Mouse (Mus musculus) liver, embryonic 12.5 days (tissue): ENCODE data around the gene C3. TPM values are rescaled to one million over a fixed set of nuclear protein-coding genes. Genes with fewer than 3 reads are reported as not detected.

ENCODE experiments used
- ATAC-seq: fragments of 200-750 bp; cut with Nextera tagmentation; 2 replicates; pipeline ENCODE4 v1.8.0; 2017; ENCODE audit warnings: moderate number of reproducible peaks, mild to moderate bottlenecking, moderate library complexity
- H3K27ac ChIP-seq: fragments of 300-500 bp; sonication (generic); 2 replicates; pipeline ENCODE4 v1.5.1; 2016; ENCODE audit warnings: mild to moderate bottlenecking
- H3K27me3 ChIP-seq: fragments of 300-500 bp; sonication (generic); replicated peaks from 2 replicates; pipeline ENCODE4 v1.6.1; 2016; ENCODE audit warnings: mild to moderate bottlenecking, moderate library complexity
- H3K36me3 ChIP-seq: fragments of 300-500 bp; sonication (generic); 2 replicates; pipeline ENCODE4 v1.6.1; 2016; ENCODE audit warnings: mild to moderate bottlenecking, moderate library complexity
- H3K4me1 ChIP-seq: fragments of 300-500 bp; sonication (generic); 2 replicates; pipeline ENCODE4 v1.6.1; 2016
- H3K4me2 ChIP-seq: fragments of 300-500 bp; sonication (generic); 2 replicates; pipeline ENCODE4 v1.6.1; 2016; ENCODE audit warnings: mild to moderate bottlenecking, moderate library complexity
- H3K4me3 ChIP-seq: fragments of 300-500 bp; sonication (generic); 2 replicates; pipeline ENCODE4 v1.5.1; 2016; ENCODE audit warnings: mild to moderate bottlenecking, moderate library complexity
- H3K9ac ChIP-seq: fragments of 300-500 bp; sonication (generic); 2 replicates; pipeline ENCODE4 v1.6.1; 2016; ENCODE audit warnings: mild to moderate bottlenecking, moderate library complexity
- H3K9me3 ChIP-seq: fragments of 300-500 bp; sonication (generic); replicated peaks from 2 replicates; pipeline ENCODE4 v1.6.1; 2016; ENCODE audit warnings: mild to moderate bottlenecking, moderate library complexity
- WGBS: fragments of 180-500 bp; shearing (Covaris S2); methylation state at CpG from one replicate; pipeline ENCODE4 v1.1.7; 2016; ENCODE audit not compliant: insufficient replicate concordance; 5-methylcytosine and 5-hydroxymethylcytosine counted together
- polyA plus RNA-seq: library from polyadenylated mRNA; unstranded; fragments of >200 nt; fragmentation: Nextera tagmentation; extraction: Ambion mirVana; gene quantifications from 2 replicates; pipeline ENCODE4 v1.2.1, GENCODE M21; 2016

C3 gene
- polyA plus RNA-seq, 1 experiment from 2014 or later, result 95.1 TPM

DNA sequence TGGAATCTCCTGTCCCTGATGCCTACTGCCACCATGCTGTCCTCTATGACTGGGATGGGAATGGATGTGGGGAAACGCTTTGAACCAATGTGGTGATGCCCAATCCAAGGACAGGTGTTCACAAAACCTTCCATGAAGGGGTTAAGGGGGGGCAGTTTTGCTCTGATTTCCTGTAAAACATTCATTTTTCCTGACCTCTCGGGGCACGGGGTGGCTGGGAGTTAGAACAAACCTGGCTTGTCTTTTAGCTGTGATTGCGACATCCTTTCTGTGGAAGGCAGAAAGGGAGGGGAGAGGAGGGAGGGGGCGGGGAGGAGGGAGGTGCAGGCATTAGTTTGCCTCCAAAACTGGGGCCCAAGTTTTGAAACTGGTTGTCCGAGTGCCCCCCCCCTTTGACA lies 2.8 kb upstream of the C3 start:
- no peaks in the 10 kb centered on the region for H3K9me3 ChIP-seq
- H3K4me2 ChIP-seq, result no peak overlapping the region
- H3K36me3 ChIP-seq, result peaks cover 15% of the 10 kb centered on the region
- no peak for ATAC-seq
- no peaks in the 10 kb centered on the region for H3K27me3 ChIP-seq
- 33% methylated on average over 6 of the region's 6 CpGs for WGBS
- H3K4me3 ChIP-seq, result no peak overlapping the region
- H3K9ac ChIP-seq, result no peak overlapping the region
- H3K4me1 ChIP-seq, result peaks cover 36% of the 10 kb centered on the region
- H3K27ac ChIP-seq, result no peak overlapping the region

DNA sequence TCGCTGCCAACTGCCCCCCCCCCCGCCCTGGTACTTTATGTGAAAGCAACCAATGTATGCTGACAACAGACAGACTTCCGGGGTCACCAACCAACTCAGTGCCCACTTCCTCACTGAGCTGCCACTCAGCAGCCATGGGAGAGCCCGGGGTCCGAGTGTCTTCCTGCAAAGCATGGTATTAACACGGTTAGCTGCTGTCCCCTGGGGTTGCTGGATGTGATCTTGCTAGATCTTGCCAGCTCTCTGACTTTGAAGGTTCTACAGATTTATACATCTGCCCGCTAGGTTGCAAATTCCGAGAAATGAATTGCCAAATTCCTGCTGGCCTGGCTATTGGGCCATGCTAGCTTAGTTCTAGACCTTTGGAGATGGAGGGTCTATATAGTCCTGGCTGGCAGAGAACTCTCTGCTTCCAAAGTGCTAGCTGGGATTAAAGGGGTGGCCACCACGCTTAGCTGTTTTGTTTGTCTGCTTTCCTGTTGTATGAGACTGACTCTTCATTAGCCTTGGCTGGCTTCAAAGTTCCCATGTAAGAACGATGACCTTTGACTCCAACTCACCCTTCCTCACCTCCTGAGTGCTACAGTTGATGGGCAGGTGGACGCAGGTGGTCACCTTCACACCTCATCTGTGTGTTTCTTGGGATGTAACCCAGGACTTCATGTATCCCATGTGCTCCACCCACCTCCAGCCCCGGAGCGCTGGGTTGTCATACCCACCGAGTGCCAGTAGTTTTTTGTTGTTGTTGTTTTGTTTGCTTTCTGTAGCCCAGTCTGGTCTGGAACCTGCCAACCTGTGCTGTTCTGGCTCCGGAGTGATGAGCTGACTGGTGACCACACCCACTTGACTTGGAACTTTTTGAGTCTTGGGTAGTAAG lies 2.2 kb upstream of the C3 start:
- Histone ChIP-seq H3K4me1 (peaks cover 36% of the 10 kb centered on the region), H3K9ac (no peak overlapping the region), H3K27me3 (0 out of 2 replicates have a peak, but pooled peaks cover 1% of the 10 kb centered on the region), H3K27ac (no peak overlapping the region), H3K4me3 (no peak overlapping the region), H3K4me2 (no peak overlapping the region), H3K9me3 (no peaks in the 10 kb centered on the region), H3K36me3 (peaks cover 8% of the 10 kb centered on the region)
- WGBS, result 55% methylated on average over 15 of the region's 15 CpGs
- no peak for ATAC-seq

DNA sequence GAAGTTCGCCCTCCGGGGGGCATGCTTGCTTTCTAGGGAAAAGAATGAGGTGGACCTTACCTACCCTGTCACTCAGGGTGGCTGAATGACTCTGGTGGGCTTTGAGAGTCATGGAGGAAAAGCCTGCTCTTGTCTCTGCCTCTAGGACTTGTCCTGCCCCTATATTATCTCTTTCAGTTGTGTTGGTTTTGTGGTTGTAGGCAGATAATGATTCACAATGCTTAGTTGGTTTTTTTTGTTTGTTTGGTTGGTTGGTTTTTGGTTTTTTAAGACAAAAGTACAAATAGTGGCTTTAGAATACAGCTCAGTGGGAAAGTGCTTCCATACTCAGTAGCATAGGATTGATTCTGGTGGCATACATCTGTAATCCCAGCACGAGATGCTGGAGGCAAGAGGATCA lies 937 bp upstream of the C3 start:
- Histone ChIP-seq H3K27me3 (peaks cover 13% of the 10 kb centered on the region; the same call in 1 of the 2 replicates), H3K9me3 (no peaks in the 10 kb centered on the region), H3K4me3 (no peak overlapping the region), H3K36me3 (0 out of 2 replicates have a peak, but pooled peaks cover 3% of the 10 kb centered on the region), H3K9ac (no peak overlapping the region), H3K4me2 (no peak overlapping the region), H3K27ac (no peak overlapping the region), H3K4me1 (peaks cover 36% of the 10 kb centered on the region)
- ATAC-seq, result no peak
- 58% methylated on average over 3 of the region's 3 CpGs for WGBS

DNA sequence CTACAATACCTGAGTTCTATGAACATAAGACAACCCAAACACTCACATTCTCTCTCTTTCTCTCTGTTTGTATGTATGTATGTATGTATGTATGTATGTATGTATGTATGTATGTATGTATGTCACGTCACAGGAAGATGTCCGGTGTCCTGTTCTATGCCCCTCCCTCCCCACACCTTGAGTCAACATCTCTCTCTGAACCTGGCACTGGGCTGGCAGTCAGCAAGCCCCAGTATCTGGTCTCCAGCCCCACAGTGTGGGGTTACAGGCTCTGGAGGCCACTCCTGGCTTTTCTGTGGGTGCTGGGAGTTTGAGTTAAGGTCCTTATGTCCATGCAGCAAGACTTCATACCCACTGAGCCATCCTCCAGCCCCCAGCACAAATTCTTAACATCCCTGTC lies 468 bp downstream of the C3 start:
- H3K4me3 ChIP-seq, result peak overlapping the region; percentile 22
- H3K36me3 ChIP-seq, result peaks cover 6% of the 10 kb centered on the region; the same call in 1 of the 2 replicates
- H3K9ac ChIP-seq, result no peak overlapping the region
- no peak overlapping the region for H3K27ac ChIP-seq
- 71% methylated on average over 2 of the region's 2 CpGs for WGBS
- H3K4me1 ChIP-seq, result peaks cover 36% of the 10 kb centered on the region
- peak overlapping the region; percentile 49 for H3K4me2 ChIP-seq
- no peaks in the 10 kb centered on the region for H3K9me3 ChIP-seq
- H3K27me3 ChIP-seq, result peaks cover 20% of the 10 kb centered on the region
- no peak for ATAC-seq

DNA sequence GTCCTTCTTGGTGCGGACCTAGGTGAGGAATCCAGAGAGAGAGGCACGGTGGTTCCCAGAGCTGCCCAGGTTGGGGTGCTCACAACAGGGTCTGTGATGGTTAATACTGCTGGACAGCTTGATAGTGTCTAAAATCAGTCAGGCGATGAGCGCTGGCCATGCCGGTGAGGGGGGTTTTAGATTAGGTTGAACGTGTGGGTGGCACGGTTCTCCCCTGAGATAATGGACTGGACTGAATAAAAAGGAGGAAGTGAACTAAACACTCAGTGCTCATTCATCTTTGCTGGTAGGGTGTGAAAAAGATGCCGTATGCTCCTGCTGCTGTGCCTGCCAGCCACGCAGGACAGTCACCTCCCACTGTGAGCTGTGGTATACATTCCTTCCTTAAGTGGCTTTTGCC lies 4.6 kb downstream of the C3 start:
- Histone ChIP-seq H3K27ac (no peak overlapping the region), H3K9me3 (no peaks in the 10 kb centered on the region), H3K27me3 (peaks cover 20% of the 10 kb centered on the region), H3K4me1 (peaks cover 5% of the 10 kb centered on the region; the same call in 1 of the 2 replicates), H3K36me3 (peaks cover 25% of the 10 kb centered on the region; the same call in 1 of the 2 replicates), H3K9ac (no peak overlapping the region), H3K4me3 (no peak overlapping the region), H3K4me2 (no peak overlapping the region)
- no peak for ATAC-seq
- 35% methylated on average over 9 of the region's 9 CpGs for WGBS

GRCm38 (mm10) chr17:57221911-57222310 lies 6.0 kb downstream of the C3 start:
- H3K4me1 ChIP-seq, result peaks cover 5% of the 10 kb centered on the region; the same call in 1 of the 2 replicates
- no peak overlapping the region for H3K4me2 ChIP-seq
- H3K36me3 ChIP-seq, result peaks cover 27% of the 10 kb centered on the region; the same call in 1 of the 2 replicates
- H3K4me3 ChIP-seq, result no peak overlapping the region
- no peaks in the 10 kb centered on the region for H3K9me3 ChIP-seq
- H3K27ac ChIP-seq, result no peak overlapping the region
- peaks cover 20% of the 10 kb centered on the region for H3K27me3 ChIP-seq
- ATAC-seq, result no peak
- no peak overlapping the region for H3K9ac ChIP-seq
- WGBS, result 42% methylated on average over 4 of the region's 4 CpGs

- peaks cover 32% of the 10 kb centered on the region; the same call in 1 of the 2 replicates for H3K36me3 ChIP-seq
- no peak for ATAC-seq
- 21% methylated on average over 3 of the region's 3 CpGs for WGBS
Measured at GRCm38 (mm10) chr17:57219884-57220207, 8.1 kb downstream of the C3 start.

DNA sequence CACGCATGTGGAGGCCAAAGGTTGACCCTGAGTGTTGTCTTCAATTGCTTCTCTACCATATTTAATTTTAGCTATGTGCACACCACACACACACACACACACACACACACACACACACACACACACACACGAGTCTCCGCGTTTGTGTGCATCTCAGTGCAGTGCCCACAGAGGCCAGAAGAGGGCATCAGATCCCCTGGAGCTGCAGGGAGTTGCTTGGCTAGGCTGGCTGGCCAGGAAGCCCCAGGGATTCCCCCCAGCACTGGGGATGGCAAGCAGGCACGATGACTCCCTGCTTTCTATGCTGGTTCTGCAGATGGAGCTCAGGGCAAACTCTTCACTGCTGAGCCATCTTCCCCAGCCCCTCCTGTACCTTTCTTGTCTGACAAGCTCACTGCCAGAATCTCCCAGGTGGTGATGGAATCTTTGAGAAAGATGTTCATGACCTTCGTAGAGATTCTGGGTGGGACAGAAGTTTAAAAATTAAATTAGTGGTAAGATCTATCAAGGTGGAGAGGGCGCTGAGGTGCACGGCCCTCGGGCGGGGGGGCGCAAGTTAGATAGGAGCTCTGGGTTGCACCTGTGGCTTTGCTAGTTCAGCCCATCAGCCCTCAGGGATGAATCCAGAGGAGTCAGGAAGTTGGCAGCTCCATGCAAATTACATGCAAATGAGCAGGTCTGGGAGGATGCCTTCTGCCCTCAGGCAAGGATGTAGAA lies 8.6 kb downstream of the C3 start:
- no peak overlapping the region for H3K27ac ChIP-seq
- H3K9ac ChIP-seq, result no peak overlapping the region
- H3K9me3 ChIP-seq, result no peaks in the 10 kb centered on the region
- H3K4me3 ChIP-seq, result no peak overlapping the region
- H3K27me3 ChIP-seq, result peaks cover 12% of the 10 kb centered on the region
- peaks cover 8% of the 10 kb centered on the region; the same call in 1 of the 2 replicates for H3K4me1 ChIP-seq
- no peak for ATAC-seq
- 19% methylated on average over 11 of the region's 11 CpGs for WGBS
- no peak overlapping the region for H3K4me2 ChIP-seq
- peaks cover 31% of the 10 kb centered on the region; the same call in 1 of the 2 replicates for H3K36me3 ChIP-seq

More at GRCm38 (mm10) chr17:57219884-57220207, 8.1 kb downstream of the C3 start:
- no peaks in the 10 kb centered on the region for H3K9me3 ChIP-seq
- no peak overlapping the region for H3K4me2 ChIP-seq
- no peak overlapping the region for H3K9ac ChIP-seq
- H3K4me1 ChIP-seq, result peaks cover 8% of the 10 kb centered on the region; the same call in 1 of the 2 replicates
- no peak overlapping the region for H3K4me3 ChIP-seq
- H3K27ac ChIP-seq, result no peak overlapping the region
- H3K27me3 ChIP-seq, result peaks cover 17% of the 10 kb centered on the region

DNA sequence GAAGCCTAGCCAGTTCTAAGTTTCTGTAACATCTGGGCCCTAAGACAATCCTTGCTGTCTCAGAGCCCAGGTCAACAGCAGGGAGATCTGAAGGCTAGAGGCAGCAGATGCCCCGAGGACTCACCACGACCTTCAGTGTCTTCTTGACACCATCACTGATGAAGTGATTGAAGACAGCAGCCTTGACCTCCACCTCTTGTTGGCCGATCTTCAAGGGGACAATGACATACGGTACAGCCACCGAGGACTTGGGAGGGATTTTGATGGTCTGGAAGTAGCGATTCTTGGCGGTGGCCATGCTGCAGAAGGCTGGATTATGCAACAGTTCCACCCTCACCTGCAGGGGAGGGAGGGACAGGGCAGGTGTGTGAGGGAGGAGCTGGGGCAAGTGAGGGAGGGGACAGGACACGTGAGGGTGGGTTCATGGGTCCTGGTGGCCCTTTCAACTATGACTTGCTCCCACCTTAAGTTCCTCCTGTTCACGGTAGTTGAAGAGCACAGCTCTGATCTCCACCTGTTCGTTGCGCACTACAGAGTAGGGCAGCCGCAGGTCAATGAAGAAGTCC lies 9.5 kb downstream of the C3 start:
- Histone ChIP-seq H3K4me3 (no peak overlapping the region), H3K9ac (no peak overlapping the region), H3K4me1 (peaks cover 8% of the 10 kb centered on the region; the same call in 1 of the 2 replicates), H3K9me3 (no peaks in the 10 kb centered on the region), H3K36me3 (peaks cover 35% of the 10 kb centered on the region; the same call in 1 of the 2 replicates), H3K4me2 (no peak overlapping the region), H3K27me3 (peaks cover 10% of the 10 kb centered on the region), H3K27ac (no peak overlapping the region)
- ATAC-seq, result no peak
- WGBS, result 59% methylated on average over 12 of the region's 12 CpGs

DNA sequence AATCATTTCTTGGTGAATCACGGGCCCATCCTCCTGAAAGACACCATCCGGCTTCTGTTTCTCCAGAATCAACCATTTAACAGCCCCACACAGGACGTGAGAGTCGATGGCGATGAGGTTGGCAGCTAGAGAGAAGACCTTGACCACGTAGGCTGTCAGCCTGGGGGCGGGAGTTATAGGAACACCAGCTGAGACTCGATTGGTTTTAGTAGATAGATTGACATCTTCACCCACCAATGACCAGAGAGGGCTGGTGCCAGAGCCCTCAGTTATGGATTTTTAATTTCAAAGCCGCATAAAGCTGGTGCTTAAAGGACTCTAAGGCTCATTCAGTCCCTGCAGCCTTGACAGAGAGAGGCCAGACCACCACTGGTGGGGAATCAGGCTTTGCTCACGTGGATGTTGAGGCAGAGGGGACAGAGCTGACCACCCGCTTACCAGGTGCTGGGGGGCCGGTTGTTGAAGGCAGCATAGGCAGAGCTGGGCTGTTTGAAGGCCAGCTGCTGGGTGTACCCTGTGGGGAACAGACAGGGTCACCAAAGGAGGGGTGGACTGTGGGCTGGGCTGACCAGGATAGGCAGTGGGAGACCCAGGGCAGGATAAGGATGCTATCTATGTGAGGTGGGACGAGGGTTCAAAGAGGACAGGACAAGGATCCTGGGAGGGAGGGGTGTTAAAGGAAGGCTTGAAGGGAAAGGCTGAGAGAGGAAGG lies 13.1 kb downstream of the C3 start:
- Histone ChIP-seq H3K4me3 (no peak overlapping the region), H3K4me1 (peaks cover 8% of the 10 kb centered on the region; the same call in 1 of the 2 replicates), H3K4me2 (no peak overlapping the region), H3K36me3 (peaks cover 27% of the 10 kb centered on the region; the same call in 1 of the 2 replicates), H3K27me3 (peaks cover 10% of the 10 kb centered on the region), H3K27ac (no peak overlapping the region), H3K9ac (no peak overlapping the region), H3K9me3 (no peaks in the 10 kb centered on the region)
- WGBS, result 31% methylated on average over 13 of the region's 13 CpGs
- no peak for ATAC-seq

DNA sequence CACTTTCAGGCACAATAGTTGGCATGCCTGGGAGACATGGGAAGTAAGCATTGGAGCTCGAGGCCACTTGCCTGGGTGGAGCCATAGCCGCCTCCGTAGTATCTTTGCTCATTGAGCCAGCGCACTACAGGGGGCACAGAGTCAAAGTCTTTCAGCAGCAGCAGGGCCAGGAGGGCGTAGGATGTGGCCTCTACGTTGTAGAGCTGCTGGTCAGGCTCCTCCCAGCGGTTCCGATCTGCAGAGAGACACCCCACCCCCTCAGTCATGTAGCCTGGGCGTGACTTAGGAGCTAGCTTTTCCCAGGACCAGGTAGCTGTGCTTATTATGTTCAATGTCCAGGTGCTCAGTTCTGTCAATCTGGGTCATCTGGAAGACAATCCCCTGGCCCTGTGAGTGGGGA lies 16.4 kb downstream of the C3 start:
- Histone ChIP-seq H3K4me3 (no peak overlapping the region), H3K27me3 (peaks cover 10% of the 10 kb centered on the region), H3K4me1 (0 out of 2 replicates have a peak, but pooled peaks cover 2% of the 10 kb centered on the region), H3K9ac (no peak overlapping the region), H3K9me3 (no peaks in the 10 kb centered on the region), H3K27ac (no peak overlapping the region), H3K4me2 (no peak overlapping the region), H3K36me3 (peaks cover 20% of the 10 kb centered on the region; the same call in 1 of the 2 replicates)
- 52% methylated on average over 9 of the region's 9 CpGs for WGBS
- no peak for ATAC-seq
